Mouse (Mus musculus) brain, embryonic 14.5 days (tissue): ENCODE measurements around the gene Gm17304.

Source experiments
- CTCF ChIP-seq: fragments of 200-500 bp; IDR thresholded peaks from 2 replicates; pipeline ENCODE4 v1.5.1; 2012; ENCODE audit warnings: inconsistent platforms, mild to moderate bottlenecking, moderate library complexity, borderline replicate concordance; ENCODE audit not compliant: insufficient read depth, insufficient read length; ENCODE audit errors: extremely low read depth
- POLR2A ChIP-seq: fragments of 200-500 bp; IDR thresholded peaks from 2 replicates; pipeline ENCODE4 v1.6.1; 2012; ENCODE audit warnings: mild to moderate bottlenecking, inconsistent platforms, borderline replicate concordance; ENCODE audit not compliant: poor library complexity, insufficient read depth, insufficient read length, severe bottlenecking; ENCODE audit errors: extremely low read depth

GRCm38 (mm10) chr5:106599482-106599881, 9.4 kb upstream of the Gm17304 start:
- TF ChIP-seq POLR2A, result no peak
- no peak for TF ChIP-seq CTCF
